Mouse (Mus musculus) erythroid progenitor cell, adult 5-6 weeks (primary cell): ENCODE results near the gene Mmp24. TPM values are rescaled to one million over a fixed set of nuclear protein-coding genes. Genes with fewer than 3 reads are reported as not detected.
"Not testable (repeated sequence)": the region's sequence is repeated elsewhere in the genome, so short reads cannot be mapped to it uniquely, and the experiment has no call there.

Experiments used
- ATAC-seq: replicated peaks from 2 replicates; pipeline ENCODE4 v1.8.0; 2016; ENCODE audit warnings: moderate number of reproducible peaks, mild to moderate bottlenecking, moderate TSS enrichment, inconsistent platforms; ENCODE audit not compliant: poor library complexity, low FRiP score, severe bottlenecking
- total RNA-seq, 2 experiments: library from RNA; stranded (forward) in 1 of 2; stranded (reverse) in 1 of 2; fragments of 150-400 nt in 1 of 2; fragments of 186-747, 209-891 nt in 1 of 2; gene quantifications; 2 replicates each; pipeline versions ENCODE4 v1.2.3 to v1.2.4; 2015 to 2017; ENCODE audit warnings: low replicate concordance in 2 of 2

The Mmp24 gene
- total RNA-seq, 2 experiments from 2014 or later = not detected

DNA sequence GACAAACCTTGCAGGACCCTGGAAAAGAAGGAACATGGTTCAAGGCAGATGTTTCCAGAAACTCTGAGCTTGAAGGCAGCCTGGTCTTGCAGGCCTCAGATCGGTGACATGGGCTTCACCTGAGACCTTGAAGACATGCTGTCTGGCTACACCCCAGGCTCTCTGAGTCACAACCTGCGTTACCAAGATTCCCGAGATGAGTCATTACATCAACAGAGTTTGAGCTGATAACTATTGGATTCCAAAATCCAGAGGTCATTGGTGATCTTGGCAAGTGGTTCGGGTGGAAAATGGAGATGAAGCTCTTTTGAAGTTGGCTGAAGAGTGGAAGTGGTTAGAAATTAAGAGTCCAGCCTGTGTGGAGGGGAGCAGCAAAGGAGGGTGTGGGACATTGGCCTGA lies 34.5 kb downstream of the Mmp24 start:
- ATAC-seq = no peak

DNA sequence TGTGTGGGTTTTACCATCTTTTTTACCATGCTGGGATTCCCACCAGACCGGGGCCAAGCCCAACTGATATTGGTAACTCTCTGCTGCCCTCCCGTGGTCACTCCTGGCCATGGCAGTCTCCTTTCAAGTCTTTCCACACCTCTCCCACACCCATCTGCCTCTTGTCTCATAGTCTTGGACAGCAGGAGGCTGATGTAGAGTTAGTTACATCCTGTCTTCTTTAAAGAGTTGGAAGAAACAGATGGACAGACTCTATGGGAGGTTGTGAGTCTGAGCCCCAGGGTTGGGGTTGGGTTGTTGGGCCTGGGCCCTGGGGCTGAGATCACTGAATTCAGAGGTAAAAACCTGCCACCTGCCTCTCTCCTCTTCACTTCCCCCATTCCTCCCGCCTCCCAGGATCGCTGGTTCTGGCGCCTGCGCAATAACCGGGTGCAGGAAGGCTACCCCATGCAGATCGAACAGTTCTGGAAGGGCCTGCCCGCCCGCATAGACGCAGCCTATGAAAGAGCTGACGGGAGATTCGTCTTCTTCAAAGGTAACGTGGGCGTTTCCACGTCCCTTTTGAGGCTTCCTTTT lies 36.8 kb downstream of the Mmp24 start:
- peak; percentile 75 for ATAC-seq

DNA sequence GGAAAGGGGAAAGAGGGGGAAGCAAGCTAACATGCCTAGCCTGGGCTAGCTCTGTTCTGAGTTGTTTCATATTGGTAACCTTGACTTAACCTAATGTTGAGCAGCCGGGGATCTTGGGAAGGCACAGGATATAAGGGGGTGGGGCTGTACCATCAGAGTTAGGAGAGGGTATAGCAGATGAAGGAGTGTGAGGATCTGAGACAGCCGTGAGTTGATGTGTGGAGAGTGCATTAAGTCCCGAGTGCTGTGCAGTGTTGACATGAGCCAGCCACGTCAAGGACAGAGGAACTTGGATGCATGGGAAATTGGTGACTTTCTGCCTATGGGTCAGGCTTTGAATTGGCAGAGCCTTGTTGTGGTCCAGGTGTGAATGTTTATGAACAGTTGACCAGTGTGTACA lies 37.5 kb downstream of the Mmp24 start:
- ATAC-seq = no peak

DNA sequence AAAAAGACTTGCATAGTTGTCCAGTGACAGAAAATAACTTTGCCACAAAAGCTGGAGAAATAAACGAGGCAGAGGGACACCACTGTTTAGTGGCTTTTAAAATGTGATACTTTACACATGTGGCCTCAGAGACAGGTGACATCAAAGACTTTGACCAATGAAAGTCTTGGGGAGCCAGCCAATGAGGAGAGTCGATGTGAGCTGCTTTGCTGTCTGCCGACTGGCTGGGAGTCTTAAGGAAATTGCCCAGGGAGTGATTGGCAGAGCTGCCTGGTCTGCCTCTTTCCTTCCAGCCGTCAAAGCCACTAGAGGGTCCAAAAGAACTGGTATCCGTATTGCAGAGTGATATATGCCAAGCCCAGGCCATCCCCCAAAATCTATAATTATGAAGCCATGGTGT lies 39.7 kb downstream of the Mmp24 start:
- no peak for ATAC-seq

DNA sequence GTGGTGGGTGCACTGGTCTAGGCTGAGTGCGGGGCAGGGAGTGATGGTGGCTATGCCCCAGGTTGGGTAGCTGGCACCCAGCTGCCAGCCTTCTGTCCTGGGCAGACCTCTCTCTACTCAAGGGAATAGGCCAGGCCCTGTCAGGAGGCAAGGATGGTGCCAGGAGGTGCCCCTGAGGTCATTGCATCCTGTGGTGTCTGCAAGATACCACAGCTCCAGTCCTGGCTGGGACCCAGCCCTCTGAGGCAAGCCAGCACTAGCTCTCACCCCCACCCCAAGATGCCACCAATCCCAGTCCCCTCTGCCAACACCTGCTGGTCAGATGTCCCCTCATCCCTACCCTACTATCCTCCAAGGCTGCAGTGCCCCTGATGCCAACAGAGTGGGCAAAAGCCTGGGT lies 41.0 kb downstream of the Mmp24 start:
- ATAC-seq = no peak

DNA sequence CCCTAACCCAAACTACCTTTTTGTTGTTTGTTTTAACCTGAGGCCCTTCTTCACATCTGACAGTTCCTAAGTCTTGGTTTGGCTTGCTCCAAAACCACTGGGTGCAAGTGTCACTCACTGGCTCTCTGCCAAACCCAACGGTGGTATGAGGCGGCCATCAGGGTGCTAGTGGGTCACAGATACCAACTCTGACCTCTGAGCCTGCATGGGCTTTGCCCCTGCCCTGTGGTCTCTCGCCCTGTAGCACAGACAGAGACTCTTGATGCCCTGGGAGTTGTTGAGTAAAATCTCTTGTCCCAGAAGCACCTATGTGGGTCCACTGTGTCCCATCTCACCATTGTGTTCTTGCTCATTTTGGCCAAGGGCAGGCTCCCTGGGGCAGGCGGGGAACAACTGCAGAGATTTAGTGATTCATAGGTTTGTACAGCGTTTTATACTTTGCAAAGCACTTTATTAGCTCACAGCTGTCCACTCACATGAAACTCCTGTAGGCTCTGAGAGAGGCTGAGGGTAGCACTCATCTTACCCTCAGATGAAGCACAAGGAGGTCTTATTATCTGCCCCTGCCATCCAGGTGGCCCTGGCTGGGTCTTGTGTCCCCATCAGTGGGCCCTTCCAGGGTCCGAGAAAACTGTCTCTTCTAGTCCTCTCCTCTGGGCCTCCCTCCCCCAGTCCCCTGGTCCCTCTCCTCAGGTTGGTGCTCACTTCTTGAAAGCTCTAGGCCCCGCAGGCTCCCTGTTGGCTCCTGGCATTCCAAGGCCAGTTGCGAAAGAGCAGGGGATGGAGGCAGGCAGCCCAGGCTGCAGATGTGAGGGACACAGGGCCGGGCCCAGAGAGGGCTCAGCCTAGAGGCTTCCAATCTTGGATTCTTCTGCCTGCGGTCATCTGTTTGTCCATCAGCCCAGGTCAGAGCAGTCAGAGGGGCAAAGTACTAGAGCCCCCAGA lies 42.4 kb downstream of the Mmp24 start:
- ATAC-seq = no peak

DNA sequence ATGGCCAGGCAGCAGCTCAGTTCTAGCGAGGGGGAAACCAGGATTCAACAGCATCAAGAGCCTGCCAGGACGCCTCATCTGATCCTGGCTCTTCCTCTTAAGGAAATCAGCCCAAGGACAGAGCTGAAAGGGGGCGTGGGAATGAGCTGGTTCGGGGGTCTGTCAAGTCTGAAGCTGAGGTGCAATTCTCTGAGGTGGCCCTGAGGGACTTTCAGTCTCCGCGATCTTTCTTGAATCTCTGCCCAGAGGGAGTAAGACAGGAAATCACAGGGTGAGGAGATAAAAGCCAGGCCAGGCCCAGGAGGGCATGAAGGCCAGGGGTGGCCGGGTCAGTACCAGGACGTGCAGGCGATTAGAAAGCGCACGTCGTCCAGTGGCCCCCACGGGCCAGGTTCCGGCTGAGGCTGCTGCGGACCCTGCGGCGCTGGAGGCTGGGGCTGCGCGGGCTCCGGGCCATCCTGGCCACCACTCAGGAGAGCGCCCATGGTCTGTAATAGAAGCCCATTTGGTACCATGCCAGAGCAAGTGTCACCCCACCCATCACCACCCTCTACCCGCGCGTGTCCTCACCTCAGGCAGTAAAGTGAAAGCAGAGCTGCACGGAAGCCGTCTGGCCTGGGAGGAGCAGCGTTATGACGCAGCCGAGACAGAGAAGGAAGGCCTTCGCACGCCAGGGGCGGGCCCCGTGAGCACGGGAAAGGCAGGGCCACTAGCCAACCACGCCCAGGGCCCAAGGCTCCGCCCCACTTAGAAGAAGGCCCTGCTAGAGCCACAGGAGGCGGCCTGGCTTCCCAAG lies 43.7 kb downstream of the Mmp24 start:
- peak; percentile 97 for ATAC-seq

DNA sequence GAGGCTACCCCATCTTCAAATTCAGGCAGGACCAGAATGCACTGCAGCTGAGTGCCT lies 44.1 kb downstream of the Mmp24 start, which contains the start of gene BC029722:
Gene BC029722 (minus strand): TSS at position 35 of the 57 bp plus-strand sequence.
- no peak for ATAC-seq

DNA sequence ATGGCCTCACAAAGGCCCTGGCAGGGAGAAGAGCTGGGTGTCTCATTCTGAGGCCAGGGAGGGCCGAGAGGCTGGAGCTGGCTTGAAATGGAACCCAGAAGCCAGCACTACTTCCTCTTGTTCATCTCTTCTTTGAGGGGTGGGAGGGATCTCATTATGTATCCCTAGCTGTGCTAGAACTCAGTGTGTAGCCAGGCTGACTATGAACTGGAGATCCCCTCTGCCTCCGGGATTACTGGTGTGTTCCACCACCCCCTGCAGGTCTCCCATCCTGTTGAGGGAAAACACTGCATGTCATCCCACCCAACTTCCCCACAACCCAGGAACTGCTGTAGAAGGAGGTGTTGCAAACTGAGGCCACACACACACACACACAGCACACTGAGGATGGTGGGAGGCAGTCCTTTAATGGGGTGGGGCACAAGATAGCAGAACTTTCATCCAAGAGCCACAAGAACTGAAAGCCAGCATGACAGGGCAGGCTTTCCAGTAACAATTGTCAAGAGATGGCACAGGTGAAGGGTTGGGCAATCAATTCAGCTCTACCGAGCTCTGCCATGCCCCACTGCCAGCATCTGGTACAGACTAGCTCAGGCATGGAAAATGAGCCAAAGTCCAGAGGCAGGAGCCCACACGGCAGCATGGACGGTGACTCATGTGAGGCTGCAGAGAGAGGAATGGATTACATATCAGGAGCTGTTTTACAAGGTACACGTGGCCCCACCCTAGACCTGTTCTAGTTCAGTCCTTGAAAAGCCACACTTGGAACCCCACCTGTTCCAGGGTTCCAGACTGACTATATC lies 44.5 kb downstream of the Mmp24 start:
- ATAC-seq = no peak

DNA sequence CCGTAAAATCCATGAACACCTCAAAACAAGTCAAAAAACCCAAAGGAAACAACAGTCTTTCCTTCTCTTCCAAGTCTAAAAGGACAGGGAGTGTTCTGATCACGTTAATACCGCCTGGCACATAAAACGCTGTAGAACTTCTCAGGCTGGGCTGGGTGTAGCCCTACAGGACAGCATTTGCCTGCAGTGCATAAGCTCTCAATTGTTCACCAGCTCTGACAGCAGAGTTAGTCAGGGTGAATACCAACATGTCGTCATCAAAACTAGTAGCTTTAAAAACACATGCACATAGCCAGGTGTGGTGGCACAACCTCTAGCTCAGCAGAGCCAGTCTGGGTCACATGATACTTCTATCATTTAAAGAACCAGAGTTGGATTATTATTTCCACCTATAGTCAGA lies 45.6 kb downstream of the Mmp24 start:
- no peak for ATAC-seq

DNA sequence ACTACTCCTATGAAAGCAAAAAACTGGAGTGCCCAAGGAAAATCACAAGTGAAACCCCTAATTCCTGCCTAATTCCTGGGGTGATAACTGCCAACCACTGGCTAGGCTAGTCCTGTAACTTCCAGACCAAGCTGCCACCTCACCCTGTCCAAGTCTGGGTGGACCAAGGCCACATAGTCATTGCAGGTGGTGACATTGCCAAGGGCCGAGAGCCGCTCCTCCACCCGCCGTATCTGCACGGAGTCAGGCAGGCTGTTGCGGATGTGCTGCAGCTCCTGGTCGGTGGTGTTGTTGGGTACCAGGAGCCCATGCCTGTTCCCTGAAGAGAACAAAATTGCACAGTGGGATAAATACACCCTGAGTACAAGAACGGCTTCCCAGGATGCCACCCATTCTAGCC lies 48.6 kb downstream of the Mmp24 start:
- no peak for ATAC-seq

DNA sequence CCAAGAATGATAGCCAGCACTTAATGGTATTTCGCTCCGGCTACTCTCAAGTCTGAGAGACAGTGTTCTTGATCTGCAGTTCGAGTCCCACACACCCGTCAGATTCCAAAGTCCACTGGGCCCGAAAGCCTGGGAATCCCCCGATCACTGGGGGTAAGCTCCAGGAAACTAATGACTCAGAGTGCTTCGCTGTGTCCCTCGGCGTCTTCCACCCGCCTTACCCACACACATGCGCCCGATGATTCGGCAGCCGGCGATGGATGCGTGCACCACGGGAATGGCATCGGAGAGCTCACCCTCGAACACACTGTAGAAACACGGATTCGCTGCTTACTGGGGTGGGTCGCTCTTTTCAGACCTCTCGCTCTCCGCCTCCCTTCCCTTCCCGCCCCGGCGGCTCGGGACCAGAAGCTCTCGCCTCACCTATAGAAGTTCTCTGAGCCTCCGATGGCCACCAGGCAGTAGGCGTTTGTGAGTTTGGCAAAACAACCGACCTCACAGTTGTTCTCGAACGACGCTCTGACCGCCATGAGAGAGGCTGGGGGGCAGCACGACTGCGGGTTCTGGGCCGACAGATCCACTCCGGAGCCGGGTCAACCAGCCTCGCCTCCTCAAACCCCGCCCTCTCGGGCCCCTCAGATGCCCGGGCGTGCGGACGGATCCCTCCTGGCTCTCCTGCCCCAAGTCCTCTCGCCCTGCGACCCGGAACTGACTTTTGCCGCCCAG lies 50.9 kb downstream of the Mmp24 start:
- ATAC-seq = peak; percentile 77

DNA sequence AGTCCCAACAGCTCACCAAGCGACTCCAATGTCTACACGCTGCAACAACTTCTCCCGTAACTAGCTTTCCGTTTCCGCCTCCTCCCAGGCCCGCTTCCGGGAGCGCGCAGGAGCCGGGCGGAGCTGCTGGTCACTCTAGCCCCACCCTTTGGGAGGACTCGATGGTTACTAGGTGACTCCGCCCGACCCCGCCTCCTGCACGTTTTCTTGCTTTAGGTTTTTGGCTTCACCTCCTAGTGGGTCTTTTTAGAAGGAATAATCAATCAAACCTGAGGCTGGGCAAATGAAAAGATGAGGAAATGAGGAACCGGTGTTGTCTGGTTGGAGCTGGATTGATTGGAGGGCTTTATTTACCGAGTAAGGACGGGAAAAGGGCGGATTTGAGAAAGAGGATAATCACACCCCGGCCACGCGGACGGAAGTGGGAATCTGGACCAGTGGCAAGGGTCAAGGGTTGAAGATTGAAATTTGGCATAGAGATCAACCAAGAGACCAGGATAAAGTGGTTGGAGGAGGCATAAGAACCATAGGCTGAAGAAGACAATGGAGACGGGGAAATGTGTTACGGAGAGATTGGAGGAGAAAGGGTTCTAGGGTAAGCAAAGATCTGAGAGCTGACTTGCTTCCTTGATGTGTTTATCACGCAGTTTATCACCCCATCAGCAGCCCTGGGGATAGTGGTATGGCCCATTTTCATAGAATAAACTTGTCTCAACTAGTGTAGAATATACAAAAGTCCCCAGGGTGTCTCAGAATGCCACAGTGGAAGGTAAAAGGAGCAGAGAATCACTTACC lies 51.7 kb downstream of the Mmp24 start, which contains the start of gene Eif6:
Gene Eif6 (minus strand): TSS at position 296 of the 795 bp plus-strand sequence.
- peak; percentile 96 for ATAC-seq

DNA sequence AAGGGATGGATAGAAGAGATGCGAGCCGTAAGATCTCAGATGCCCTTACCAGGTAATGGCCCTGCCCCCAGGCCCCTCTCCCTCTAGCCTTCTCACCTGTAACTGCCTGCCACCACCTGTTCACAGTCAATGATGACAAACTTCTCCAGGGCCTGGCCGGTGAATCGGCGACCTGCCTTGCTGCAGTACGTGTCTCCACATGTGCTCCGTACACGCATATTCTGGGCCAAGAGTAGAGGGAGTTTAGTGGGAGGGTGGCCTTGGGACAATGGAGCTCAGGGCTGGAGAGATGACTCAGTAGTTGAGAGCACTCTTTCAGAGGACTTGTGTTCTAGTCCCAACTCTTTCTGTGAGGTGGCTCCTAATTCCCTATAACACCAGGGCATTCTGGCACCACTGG lies 55.7 kb downstream of the Mmp24 start:
- no peak for ATAC-seq

DNA sequence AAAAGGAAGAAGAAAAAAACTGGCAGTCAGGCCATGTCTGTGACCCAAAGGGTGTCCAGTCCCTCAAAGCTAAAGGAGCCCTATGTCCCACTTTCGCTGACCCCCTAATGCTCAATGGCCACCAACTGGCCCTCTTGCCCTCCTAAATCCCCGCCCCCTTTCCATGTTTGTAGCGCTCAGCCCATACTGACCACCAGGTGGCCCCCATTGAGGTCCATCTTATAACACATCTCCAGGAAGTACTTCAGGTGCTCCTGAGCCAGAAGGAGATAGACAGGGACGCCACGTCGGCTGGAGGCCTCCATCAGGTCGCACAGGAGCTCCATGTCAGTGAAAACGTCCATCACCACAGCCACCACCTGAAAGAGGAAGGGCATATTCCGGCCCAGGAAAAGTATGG lies 56.2 kb downstream of the Mmp24 start:
- no peak for ATAC-seq

DNA sequence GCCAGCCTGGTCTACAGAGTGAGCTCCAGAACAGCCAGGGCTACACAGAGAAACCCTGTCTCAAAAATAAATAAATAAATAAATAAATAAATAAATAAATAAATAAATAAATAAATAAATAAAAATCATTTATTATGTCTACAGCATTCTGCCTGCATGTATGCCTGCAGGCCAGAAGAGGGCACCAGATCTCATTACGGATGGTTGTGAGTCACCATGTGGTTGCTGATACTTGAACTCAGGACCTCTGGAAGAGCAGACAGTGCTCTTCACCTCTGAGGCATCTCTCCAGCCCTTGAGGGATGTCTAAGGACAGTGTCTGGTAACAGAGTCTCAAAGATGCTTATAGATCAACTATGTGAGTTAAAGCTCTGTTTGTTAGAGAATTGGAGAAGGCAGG lies 56.9 kb downstream of the Mmp24 start:
- ATAC-seq = not testable (repeated sequence)

DNA sequence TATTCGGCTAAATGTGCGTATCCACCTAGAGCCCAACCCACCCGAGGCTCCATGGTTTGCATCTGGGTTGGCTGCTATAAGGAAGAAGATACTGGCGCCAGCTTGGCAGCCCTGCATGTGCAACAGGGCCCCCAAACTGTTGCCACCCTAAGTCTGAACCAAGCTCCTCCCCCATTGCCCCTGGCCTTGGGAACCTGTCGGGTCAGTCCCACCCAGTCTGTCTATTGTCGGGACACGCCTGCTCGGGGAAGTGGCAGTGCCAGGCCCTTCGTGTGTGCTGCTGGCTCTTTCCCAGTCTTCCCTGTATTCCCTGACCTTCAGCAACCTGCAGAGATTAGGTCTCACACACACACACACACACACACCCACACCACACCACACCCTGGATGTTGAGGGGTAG lies 59.6 kb downstream of the Mmp24 start, which contains the start of gene Fam83c:
Gene Fam83c (minus strand): TSS at position 123 of the 400 bp plus-strand sequence.
- ATAC-seq = no peak

DNA sequence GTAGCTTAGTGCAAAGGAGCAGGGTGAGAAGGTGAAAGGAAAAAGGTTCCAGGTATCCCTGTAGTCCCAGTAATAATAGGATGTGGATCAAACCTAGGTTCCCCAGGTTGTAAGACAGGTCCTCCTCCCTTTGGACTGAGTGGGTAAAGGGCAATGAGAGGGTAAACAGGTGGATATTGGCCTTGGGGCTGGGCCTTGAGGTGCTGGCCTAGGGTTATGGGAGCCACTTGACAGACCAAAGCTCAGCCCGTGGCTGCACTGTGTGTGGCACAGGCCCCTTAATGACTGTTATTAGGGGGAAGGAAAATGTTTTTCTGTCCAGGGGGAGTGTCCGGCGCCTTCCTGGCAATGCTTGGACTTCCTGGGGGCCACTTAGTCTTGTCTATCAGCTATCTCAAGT lies 62.8 kb downstream of the Mmp24 start:
- no peak for ATAC-seq

DNA sequence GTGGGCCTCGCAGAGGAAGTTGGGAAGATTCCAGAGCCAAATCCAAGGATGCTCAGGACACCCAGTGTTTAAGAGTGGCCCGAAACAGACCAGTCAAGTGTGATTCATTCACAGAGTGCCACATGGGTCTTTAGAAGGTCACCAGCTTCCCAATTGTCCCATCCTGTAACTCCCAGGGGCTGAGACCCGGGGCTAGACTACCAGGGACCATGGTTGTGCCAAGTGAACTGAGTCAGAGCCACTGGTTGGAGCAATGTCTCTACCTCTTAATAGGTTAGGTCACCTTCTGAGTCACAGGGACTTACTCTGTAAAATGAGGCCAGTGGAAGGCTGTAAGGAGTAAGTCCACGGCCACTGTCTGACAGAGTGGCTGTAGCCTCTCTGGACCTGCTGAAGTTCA lies 63.8 kb downstream of the Mmp24 start:
- no peak for ATAC-seq
